Mouse (Mus musculus): ENCODE measurements at regions not wholly inside any gene's neighbourhood (a gene's known extent, or its start where the extent isn't known, plus 50 kb on each side); places are given as distances from the start of the nearest gene placed in this dataset.

DNA sequence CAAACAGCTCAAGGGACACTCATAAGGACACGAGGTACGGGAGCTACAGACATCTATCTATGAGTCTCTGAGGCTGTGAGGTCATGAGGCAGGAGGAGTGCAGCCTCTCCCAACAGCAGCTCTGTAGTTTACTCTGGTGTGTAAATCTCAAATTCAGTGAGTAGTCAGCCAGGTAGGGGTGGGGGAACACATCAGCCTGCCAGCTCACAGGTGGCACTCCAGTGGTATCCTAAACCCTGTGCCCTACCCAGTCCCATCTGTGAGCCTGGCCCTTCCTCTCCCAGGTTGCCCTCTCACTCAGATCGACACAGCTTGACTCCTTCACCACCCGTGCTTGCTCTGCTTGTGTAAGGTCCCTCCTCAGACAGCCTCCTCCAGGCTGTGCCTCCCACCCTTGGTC is 202.2 kb downstream of the Sipa1l2 start:
- DNase-seq = no peak

DNA sequence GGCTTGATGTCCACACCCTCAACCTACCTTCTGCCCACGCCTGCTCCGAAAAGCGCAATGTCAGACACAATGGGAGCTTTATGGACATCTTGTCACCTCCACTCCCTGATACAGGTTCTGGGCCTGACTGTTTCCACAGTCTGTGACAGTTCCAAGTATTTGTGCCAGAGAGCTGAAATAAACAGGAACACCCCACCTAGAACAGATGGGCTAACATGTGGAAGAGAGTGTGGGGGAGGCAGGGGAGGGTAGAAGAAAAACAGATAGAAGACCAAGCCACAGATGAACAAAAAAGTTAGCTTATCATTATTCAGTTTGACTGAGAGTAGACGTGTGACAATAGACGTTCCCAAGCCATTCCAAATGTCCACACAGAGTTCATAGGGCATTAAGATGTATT is 204.6 kb downstream of the Sipa1l2 start:
- no peak for DNase-seq

DNA sequence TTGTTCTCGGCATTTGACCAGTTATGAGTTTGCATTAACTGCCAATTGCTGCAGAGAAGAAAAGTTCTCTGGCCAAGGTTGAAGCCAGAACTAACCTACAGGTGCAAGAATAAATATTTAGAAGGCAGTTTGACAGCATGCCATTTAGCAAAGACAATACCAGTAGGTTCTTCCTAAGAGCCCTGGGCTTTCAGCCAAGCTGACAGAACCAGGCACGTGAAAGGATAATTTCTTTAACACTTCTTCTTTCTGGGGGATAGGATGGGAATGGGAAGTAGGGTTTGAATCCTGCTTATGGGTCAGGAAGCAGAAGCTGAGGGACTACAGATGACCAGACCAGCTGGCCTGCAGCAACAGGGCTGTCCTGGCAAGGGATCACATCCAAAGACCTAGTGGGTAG is 210.2 kb downstream of the Sipa1l2 start:
- no peak for DNase-seq

DNA sequence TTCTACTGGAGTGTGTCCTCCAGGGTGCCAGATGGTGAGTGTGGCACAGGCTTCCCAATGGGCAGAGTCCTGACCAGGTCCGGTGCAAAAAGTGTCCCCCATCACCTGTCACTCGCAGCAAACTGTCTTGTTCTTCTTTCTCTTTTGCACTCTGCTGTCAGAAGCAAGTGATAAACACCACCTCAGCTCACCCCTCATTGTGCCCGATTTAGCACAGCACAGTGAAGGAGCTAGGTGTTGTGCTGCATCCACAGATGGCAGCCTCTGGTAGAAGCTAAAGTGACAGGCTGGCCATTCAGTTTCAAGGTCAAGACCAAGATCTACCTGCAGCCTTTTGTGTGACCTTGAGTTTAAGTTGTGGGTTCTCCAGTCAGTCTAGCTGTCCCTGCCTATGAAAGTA is 211.8 kb downstream of the Sipa1l2 start:
- no peak for DNase-seq

DNA sequence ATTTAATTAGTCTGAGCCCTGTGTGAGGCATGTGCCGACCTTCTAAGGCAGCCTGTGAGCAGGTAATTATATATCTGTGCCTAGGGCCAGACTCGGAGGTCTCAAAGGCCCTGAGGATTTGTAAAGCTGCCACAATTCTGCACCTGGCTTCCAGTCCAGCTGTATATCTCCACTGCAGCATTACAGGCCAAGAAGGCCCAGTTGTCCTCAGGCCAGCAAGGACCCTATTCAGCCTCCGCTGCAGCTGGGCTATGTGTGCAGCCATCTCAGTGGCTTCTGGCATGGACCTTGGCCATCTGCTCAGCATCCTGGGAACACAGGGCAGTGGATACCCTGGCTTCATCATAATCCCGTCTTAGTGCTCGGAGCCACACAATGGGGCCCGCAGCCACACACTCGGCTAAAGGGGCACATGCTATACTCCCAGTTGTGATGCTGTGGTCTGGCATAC is 214.5 kb downstream of the Sipa1l2 start:
- no peak for DNase-seq

DNA sequence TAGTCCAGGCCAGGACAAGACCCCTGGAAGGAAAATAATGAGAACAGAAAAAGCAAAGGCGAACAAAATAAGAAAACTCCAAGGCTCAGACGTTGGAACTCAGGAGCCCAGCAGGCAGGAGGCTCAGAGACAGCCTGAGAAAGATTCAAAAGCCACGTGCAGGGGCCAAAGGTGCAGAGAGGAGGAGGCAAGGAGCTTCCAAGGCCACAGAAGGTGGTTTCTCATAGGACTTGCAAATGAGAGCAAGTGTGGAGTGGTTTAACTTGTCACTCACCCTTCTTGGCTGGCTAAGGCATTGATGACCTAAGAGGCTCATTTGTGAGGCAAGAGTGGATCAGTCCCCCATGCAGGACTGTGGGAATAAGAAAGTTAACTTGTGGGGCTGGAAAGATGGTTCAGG is 217.3 kb downstream of the Sipa1l2 start:
- no peak for DNase-seq

DNA sequence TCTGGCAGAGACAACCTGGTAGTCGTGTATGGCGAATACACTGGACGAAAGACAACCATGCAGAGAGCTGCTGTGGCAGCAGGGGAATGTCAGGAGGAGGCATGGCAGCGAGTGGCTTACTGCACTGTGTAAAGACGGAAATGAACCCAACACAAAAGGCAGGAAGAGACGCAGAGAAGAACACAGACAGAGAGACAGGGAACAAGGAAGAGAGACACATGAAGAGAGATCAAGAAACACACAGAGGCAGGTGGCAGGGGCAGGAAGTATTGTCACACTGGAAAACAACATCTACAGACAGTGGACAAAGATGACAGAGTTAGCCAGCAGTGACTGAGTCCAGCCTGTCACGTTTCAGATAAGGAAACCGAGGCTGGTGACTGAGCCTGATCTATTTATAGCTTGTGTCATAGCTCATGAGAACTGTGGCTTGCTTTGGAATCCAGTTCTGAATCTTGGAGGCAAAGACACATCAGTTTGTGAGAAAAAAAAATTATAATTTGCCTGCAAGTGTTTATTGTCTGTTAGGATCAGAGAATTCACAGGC is 218.0 kb downstream of the Sipa1l2 start:
- DNase-seq = no peak

DNA sequence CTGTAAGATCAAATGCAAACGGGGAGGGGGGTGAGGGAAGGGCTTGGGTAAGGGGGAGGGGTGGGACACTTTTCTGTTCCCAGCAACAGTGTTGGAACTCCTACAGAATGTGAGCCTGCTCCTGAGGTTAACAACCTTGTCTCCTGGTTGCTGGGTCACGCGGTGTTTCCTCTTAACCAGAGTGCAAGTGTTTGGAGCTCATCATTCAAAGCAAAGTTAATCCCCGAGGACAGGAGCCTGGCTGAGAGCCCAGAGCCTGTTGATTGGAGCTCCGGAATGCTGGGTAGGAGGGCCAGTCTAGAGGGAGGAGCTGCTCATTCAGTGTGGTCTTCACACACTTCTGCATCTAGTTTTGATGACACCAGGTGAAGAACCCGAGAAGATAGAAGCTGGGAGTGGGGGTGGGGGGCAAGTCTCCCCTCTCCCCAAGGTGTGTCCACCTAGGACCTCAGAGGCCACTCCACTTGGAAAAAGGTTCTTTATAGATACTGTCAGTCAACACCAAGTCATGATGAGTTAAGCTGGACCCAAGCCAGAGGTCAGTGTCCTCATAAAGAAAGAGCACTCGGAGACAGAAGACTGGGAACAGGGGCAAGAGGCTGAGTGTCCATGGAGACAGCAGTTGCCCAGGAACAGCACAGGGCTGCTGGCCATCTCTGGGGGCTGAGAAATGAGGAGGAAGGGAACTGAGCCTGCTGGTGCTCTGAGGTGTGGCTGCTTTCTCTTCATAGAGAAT is 220.2 kb downstream of the Sipa1l2 start:
- DNase-seq = peak; percentile 43

DNA sequence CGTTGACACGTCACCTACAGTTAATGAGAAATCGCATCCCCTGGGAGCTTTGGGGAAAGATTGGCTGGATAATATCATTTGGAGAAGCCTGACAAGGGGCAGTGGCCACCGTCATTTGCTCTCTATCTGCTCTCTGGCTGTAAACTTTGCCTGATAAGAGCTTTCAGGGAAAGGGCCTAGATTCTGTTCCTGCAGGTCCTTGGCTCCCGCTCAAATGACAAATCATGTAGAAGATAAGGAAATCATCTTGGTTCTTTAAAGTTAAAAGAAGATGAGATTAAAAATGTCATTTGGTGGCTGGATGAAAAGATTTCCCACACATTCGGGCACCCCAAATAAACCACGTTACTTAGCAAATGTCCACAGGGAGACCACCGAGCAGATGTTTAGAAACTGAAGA is 223.4 kb downstream of the Sipa1l2 start:
- no peak for DNase-seq

DNA sequence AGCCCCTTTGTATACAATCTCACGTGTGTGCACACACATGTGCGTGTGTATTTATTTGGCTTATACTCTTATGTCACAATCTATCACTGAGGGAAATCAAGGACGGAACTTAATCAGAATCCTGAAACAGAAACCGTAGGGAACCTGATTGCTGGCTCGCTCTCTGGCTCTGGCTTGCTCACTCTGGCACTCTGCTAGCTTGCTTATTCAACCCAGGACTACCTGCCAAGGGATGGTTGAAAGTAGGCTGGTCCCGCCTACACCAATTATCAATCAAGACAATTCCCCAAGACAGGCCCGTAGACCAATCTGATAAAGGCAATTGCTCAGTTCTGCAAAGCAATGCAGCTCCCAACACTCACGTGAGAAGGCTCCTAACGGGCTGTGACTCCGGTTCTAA is 224.0 kb downstream of the Sipa1l2 start:
- DNase-seq = no peak

DNA sequence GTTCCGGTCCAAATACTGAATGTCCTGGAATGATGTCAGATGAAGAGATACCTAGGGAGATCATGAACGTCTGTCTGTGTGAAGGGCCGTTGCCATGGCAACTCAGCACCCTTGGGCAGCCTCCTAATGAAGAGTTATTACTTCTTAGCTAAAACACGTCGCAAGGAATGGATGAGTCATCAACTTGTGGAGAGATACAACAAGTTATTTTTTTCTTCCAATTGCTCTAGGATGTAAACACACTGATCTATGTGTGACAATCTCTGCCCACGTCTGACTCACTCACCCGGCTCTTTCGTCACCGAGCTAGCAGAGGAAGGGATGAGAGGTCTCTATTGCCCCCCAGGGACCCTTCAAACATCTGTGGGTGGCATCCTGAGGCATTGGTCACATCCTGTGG is 225.7 kb downstream of the Sipa1l2 start:
- no peak for DNase-seq

DNA sequence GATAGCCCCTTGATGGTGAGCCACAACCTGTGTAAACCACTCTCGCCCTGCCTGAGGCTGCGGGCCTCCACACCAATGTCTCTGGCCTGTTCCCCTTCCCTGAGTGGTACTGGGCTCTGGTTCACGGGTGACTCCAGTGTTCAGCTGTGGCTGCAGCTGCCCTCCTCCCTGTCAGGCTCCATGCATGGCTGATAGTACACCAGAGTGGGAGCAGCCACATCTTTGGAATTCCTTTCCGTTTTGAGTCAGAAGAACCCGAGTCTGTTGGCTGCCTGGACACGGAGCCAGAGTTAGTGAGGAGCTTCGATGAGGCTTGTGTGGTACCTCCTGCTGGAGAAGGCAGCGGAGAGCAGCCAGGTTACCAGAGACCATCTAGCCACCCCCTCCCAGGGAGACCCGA is 227.1 kb downstream of the Sipa1l2 start:
- DNase-seq = no peak

DNA sequence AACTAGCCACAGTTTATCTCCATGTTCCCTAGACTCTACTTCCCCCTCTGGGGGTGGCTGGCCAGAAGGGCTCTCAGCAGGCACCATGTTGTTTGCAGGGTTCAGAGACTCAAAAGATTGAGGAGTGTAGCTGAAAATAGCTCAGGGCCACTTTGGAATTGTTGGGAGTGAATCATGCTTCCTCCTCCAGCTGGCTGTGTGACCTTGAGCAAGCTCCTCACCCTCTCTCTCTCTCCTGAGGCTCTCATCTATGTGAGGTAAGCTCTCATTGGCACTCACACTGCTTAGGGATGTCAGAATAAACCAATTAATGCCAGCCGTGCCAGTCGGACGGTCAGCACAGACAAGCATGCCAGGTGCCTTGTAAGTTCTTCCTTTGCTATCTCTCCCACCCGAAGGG is 228.0 kb downstream of the Sipa1l2 start:
- DNase-seq = peak; percentile 15

DNA sequence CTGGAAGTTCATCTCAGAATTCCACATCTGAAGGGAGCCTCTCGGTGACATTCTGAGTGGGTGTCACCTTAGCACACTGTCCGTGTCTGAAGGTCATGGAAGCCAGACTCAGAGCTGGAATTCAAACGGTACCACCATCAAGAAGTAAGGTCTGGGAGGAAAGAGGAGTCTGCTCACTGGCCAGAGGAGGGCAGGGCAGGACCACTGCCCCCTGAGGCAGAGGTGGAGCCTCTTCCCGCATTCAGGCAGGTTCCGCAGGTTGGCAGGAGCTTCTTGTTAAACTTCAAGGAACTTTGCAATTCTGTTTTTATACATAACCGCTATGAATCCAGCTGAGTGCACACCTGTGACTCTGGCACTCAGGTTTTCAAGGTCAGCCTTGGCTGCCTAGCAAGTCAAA is 231.4 kb downstream of the Sipa1l2 start:
- DNase-seq = no peak

DNA sequence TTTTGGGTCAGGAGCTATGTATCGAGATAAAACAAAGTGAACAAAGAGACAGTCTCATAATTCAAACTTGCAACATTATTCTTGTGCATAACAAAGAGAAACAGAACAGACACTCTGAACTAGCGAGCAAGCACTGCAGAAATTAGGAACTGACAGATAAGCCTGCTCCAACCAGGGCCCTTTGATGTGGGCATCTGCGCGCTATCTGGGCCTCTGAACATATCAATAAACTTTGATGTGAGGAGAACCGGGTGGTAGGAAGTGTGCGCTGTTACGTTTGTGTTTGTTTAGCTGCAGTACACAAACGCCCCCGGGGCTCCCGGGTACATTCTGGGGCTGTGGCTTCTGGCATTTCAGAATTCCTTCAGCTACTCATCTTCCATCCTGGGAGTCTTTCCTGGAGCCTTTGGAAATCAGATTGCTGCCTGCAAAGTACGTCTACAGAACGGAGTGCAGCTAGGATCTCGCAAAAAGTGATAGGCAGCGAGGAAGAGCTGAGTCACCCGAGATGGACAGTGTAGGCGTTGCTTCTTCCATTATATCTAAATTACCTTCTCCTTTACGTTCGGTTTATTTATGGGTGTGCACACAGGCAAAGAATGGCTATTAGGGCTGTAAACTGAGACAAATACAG is 232.0 kb downstream of the Sipa1l2 start:
- DNase-seq = no peak

DNA sequence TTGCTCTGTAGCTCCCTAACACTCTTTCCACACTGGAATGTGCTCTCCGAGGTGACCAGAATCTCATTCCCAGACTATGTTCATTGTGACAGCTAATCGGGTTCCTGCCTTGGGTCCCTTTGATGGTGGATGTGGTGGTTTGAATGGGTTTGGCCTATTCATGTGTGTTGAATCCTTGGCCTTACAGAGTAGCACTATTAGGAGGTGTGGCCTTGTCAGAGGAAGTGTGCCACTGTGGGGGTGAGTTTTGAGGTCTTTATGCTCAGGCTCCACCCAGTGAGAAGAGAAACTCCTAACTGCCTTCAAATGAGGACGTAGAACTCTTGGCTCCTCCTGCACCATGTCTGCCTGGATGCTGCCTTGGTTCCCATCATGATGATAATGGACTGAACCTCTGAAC is 232.8 kb downstream of the Sipa1l2 start:
- no peak for DNase-seq

DNA sequence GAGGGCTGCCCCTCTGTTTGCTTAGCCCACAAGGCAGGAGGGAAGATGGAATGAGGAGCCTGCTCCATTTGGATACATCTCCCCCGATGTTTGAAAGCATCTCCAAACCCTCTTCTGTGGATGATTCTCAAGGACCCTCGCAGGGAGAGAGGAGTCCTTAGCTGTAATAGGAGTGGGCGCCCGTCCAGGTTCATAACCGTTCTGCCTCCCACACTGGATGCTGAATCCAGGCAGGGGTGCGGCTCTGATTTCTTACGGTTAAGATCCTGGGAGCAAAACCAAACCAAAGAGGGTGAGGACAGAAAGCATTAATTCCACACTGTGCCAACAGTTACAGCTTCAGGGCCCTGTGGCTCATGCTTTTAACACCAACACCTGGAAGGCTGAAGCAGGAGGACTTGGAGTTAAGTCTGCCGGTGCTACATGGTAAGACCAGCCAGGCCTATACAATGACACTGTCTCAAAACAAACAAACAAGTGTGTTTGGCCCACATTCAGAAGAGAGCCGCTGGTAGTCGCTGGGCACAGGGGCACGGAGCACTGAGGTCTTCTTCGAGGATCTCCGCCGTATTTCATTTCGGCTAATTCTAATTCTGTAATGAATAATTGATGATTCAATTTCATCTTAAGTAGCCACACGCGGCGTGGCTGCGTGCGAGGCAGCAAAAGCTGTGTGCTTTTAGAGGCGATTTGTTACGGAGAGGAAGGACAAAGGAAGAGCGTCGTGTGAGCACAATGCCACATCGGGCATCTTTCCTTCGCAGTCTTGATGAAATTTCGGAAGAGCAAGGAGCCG is 233.8 kb downstream of the Sipa1l2 start:
- DNase-seq = no peak

DNA sequence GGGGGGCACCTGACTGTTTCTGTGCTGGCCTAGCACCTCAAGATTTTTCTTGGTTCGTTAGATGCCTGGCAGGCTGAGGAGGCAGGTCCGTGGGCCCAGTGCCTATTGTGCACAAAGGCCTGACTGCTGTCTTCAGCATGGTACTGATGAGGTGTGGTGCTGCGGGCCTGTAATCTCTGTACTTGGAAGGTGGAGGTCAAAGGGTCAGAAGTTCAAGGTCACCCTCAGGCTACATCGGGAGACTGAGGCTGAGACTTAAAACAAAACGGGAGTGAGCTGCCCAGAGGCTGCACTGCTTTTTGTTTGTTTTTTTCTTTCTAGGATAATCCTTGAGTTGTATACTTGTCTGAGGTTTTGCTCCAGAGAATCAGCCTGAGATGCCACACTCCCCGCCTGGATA is 234.4 kb downstream of the Sipa1l2 start:
- no peak for DNase-seq

DNA sequence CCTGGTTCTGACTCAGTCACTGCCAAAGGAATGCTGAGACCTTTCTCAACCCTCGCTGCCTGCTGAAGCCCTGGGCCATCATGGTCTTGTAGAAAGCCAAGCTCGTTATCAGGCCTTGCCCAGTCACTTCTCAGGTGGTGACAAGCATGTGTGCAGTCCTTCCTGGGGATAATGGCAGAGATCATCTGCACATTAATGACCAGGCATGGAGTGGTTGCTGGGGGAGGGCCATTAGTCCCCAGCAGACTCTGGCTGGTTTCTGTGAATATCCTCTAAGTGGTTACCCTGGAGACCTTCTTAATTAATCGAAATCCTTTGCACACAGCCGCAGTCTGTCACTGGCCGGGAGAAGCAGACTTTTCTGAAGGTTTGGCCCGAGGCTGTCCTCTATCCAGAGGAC is 239.0 kb downstream of the Sipa1l2 start:
- no peak for DNase-seq

DNA sequence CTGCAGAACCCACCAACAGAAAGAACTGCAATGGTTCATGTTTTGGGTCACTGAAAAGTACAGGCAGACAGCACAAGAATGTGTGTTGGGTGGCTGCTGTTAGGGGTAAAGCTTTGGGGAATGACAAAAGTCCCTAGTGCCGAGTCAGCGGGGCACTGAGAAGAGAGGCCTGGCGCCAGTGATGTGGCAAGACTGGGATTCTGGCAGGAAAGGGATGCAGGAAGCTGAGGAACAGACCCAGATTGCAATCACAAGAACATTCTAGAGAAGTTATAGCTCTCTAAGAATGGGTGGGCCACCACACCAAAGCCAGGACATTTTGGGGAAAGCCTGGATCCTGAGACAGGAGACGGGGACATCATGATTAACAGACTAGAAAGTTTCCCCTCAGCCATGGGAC is 241.0 kb downstream of the Sipa1l2 start:
- no peak for DNase-seq

DNA sequence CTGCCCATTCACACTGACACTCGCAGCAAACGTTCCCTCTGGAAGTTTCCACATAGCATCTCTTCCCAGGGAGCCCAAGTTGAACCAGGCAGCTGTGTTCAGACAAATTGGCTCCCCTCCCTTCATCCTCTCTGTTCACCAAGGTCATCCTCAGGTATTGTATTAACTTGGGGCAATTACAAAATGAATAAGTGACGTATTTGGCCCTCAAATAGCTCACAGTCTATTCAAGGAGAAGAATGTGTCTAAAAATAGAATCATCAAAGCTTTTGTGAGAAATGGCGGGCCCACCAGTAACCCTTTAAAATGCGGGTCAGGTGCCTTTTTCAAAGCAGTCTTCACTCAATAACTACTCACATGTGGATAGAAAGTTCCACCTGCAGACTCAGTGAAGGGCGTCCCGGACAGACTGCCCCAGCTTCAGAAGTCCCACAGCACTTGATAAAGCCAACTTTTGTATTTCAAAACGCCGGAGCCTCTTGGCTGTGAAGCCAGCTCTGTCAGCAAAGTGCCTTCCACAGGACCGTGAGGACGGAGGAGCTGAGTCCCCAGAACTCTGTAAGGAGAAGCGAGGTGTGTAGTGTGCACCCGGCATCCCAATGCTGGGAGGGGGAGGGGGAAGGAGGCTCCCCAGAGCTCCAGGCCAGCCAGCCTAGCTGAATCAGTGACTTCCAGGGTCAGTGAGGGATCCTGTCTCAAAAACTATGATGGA is 241.9 kb downstream of the Sipa1l2 start:
- no peak for DNase-seq

DNA sequence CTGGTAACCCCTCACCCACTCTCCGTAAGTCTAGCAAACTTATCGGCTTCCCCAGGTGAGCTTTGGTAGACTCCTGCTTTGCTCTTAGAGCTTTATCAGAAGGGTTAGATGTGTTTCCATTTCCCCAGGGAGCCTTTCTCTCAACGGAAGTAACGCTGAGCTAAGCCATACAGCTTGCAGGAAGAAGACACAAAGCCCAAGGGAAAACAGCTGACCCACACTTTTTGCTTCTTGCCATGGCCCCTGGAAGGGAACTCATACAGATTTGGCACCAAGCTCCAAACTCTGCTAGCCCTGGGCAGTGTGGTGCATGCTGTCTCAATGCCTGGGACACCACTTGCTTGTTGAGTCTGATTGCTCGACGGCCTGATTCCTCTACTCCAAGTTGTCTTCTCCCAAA is 242.6 kb downstream of the Sipa1l2 start:
- no peak for DNase-seq

DNA sequence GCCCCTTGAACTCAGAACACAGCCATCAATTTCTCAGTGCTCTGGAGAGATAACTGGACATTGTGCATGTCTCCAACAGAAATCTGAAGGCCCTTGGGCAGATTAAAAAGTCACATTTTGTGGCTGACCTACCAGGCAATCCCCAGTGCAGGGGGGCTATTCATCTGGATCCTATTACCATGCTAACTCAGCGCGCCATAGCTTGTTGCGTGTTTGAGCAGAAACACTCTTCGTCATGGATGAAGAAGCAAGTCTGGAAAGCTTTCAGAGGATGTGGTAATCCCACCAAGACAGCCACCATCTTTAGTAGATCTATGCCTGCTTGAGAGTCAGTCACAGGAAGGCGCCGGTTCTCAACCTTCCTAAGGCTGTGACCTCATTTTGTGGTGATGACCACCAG is 243.9 kb downstream of the Sipa1l2 start:
- no peak for DNase-seq

Measured in cerebellum, adult 9-11 months (tissue).